Mouse (Mus musculus): Measurements from ENCODE around the gene Ugt1a10. TPM values are rescaled to one million over a fixed set of nuclear protein-coding genes. Genes with fewer than 3 reads are reported as not detected.

Gene Ugt1a10
- polyA plus RNA-seq, 2 experiments, result not detected

GRCm38 (mm10) chr1:88237311-88237710 is 182.1 kb downstream of the Ugt1a10 start:
- Histone ChIP-seq H3K27me3 (ENCODE audit: control insufficient read depth, insufficient read depth, low read length) (no peaks in the 10 kb centered on the region), H3K27ac (no peak overlapping the region), H3K9ac (replicated peaks) (no peak overlapping the region), H3K9me3 (ENCODE audit: control insufficient read depth, low read length) (peaks cover 39% of the 10 kb centered on the region), H3K4me3 (ENCODE audit: insufficient read depth in 1 of 2, low read depth in 2 of 2, low read length in 2 of 2) (no peak overlapping the region), H3K4me2 (ENCODE audit: low read depth) (no peak overlapping the region), H3K36me3 (replicated peaks; ENCODE audit: control insufficient read depth, insufficient read depth, low read depth) (no peaks in the 10 kb centered on the region), H3K4me1 (replicated peaks; ENCODE audit: control insufficient read depth in 2 of 2, insufficient read depth in 2 of 2, low read length in 1 of 2) (no peaks in the 10 kb centered on the region)
- 49% methylated on average over 5 of the region's 5 CpGs for WGBS (ENCODE audit: insufficient replicate concordance)
- DNase-seq (ENCODE audit: low read depth in 3 of 3, low spot score in 3 of 3) (no peak), ATAC-seq (ENCODE audit: insufficient read depth) (no peak)
- TF ChIP-seq CTCF (IDR thresholded peaks at IDR 0.05; ENCODE audit: low read depth) (no peak), EP300 (IDR thresholded peaks at IDR 0.05; ENCODE audit: low read depth) (no peak)

GRCm38 (mm10) chr1:88238771-88239170 is 183.6 kb downstream of the Ugt1a10 start:
- H3K27ac ChIP-seq, result no peak overlapping the region
- no peaks in the 10 kb centered on the region for H3K27me3 ChIP-seq (ENCODE audit: control insufficient read depth, insufficient read depth, low read length)
- TF ChIP-seq EP300 (IDR thresholded peaks at IDR 0.05; ENCODE audit: low read depth) (no peak), CTCF (IDR thresholded peaks at IDR 0.05; ENCODE audit: low read depth) (no peak)
- no peaks in the 10 kb centered on the region for H3K36me3 ChIP-seq (replicated peaks; ENCODE audit: control insufficient read depth, insufficient read depth, low read depth)
- 53% methylated on average over 6 of the region's 6 CpGs for WGBS (ENCODE audit: insufficient replicate concordance)
- DNase-seq (ENCODE audit: low read depth in 3 of 3, low spot score in 3 of 3) (no peak), ATAC-seq (ENCODE audit: insufficient read depth) (no peak)
- H3K4me2 ChIP-seq (ENCODE audit: low read depth), result no peak overlapping the region
- no peak overlapping the region for H3K9ac ChIP-seq (replicated peaks)
- H3K9me3 ChIP-seq (ENCODE audit: control insufficient read depth, low read length), result peaks cover 46% of the 10 kb centered on the region
- no peaks in the 10 kb centered on the region for H3K4me1 ChIP-seq (replicated peaks; ENCODE audit: control insufficient read depth in 2 of 2, insufficient read depth in 2 of 2, low read length in 1 of 2)
- no peak overlapping the region for H3K4me3 ChIP-seq (ENCODE audit: insufficient read depth in 1 of 2, low read depth in 2 of 2, low read length in 2 of 2)

GRCm38 (mm10) chr1:88240072-88240471 is 184.9 kb downstream of the Ugt1a10 start:
- Histone ChIP-seq H3K27ac (no peak overlapping the region), H3K9ac (replicated peaks) (no peak overlapping the region), H3K27me3 (ENCODE audit: control insufficient read depth, insufficient read depth, low read length) (no peaks in the 10 kb centered on the region), H3K9me3 (ENCODE audit: control insufficient read depth, low read length) (peaks cover 40% of the 10 kb centered on the region), H3K36me3 (replicated peaks; ENCODE audit: control insufficient read depth, insufficient read depth, low read depth) (no peaks in the 10 kb centered on the region), H3K4me2 (ENCODE audit: low read depth) (no peak overlapping the region), H3K4me1 (replicated peaks; ENCODE audit: control insufficient read depth in 2 of 2, insufficient read depth in 2 of 2, low read length in 1 of 2) (no peaks in the 10 kb centered on the region), H3K4me3 (ENCODE audit: insufficient read depth in 1 of 2, low read depth in 2 of 2, low read length in 2 of 2) (no peak overlapping the region)
- TF ChIP-seq CTCF (IDR thresholded peaks at IDR 0.05; ENCODE audit: low read depth) (no peak), EP300 (IDR thresholded peaks at IDR 0.05; ENCODE audit: low read depth) (no peak)
- DNase-seq (ENCODE audit: low read depth in 3 of 3, low spot score in 3 of 3), result no peak
- ATAC-seq (ENCODE audit: insufficient read depth), result no peak
- WGBS (ENCODE audit: insufficient replicate concordance), result 58% methylated on average over 5 of the region's 5 CpGs

- Histone ChIP-seq H3K4me1 (replicated peaks; ENCODE audit: control insufficient read depth in 2 of 2, insufficient read depth in 2 of 2, low read length in 1 of 2) (no peaks in the 10 kb centered on the region), H3K27me3 (ENCODE audit: control insufficient read depth, insufficient read depth, low read length) (no peaks in the 10 kb centered on the region), H3K27ac (no peak overlapping the region), H3K9ac (replicated peaks) (no peak overlapping the region), H3K4me3 (ENCODE audit: insufficient read depth in 1 of 2, low read depth in 2 of 2, low read length in 2 of 2) (no peak overlapping the region), H3K36me3 (replicated peaks; ENCODE audit: control insufficient read depth, insufficient read depth, low read depth) (no peaks in the 10 kb centered on the region), H3K4me2 (ENCODE audit: low read depth) (no peak overlapping the region), H3K9me3 (ENCODE audit: control insufficient read depth, low read length) (peaks cover 35% of the 10 kb centered on the region)
- 45% methylated on average over 4 of the region's 4 CpGs for WGBS (ENCODE audit: insufficient replicate concordance)
- no peak for ATAC-seq (ENCODE audit: insufficient read depth)
- DNase-seq (ENCODE audit: low read depth in 3 of 3, low spot score in 3 of 3), result no peak
- TF ChIP-seq EP300 (IDR thresholded peaks at IDR 0.05; ENCODE audit: low read depth), result no peak
- no peak for TF ChIP-seq CTCF (IDR thresholded peaks at IDR 0.05; ENCODE audit: low read depth)
Observed at GRCm38 (mm10) chr1:88240579-88240978, 185.4 kb downstream of the Ugt1a10 start.

GRCm38 (mm10) chr1:88243861-88244260 is 188.7 kb downstream of the Ugt1a10 start:
- Histone ChIP-seq H3K9me3 (ENCODE audit: control insufficient read depth, low read length) (peaks cover 24% of the 10 kb centered on the region), H3K27ac (no peak overlapping the region), H3K36me3 (replicated peaks; ENCODE audit: control insufficient read depth, insufficient read depth, low read depth) (no peaks in the 10 kb centered on the region), H3K4me1 (replicated peaks; ENCODE audit: control insufficient read depth in 2 of 2, insufficient read depth in 2 of 2, low read length in 1 of 2) (no peaks in the 10 kb centered on the region), H3K27me3 (ENCODE audit: control insufficient read depth, insufficient read depth, low read length) (no peaks in the 10 kb centered on the region), H3K9ac (replicated peaks) (no peak overlapping the region), H3K4me3 (ENCODE audit: insufficient read depth in 1 of 2, low read depth in 2 of 2, low read length in 2 of 2) (no peak overlapping the region), H3K4me2 (ENCODE audit: low read depth) (no peak overlapping the region)
- TF ChIP-seq EP300 (IDR thresholded peaks at IDR 0.05; ENCODE audit: low read depth) (no peak), CTCF (IDR thresholded peaks at IDR 0.05; ENCODE audit: low read depth) (no peak)
- ATAC-seq (ENCODE audit: insufficient read depth) (no peak), DNase-seq (ENCODE audit: low read depth in 3 of 3, low spot score in 3 of 3) (no peak)
- WGBS (ENCODE audit: insufficient replicate concordance), result 45% methylated on average over 5 of the region's 5 CpGs
